Mouse (Mus musculus) heart, embryonic 13.5 days (tissue): Measurements from ENCODE around the gene Vmn2r8. TPM values are rescaled to one million over a fixed set of nuclear protein-coding genes. Genes with fewer than 3 reads are reported as not detected.

ENCODE experiments used
- ATAC-seq: fragments of 200-750 bp; cut with Nextera tagmentation; 2 replicates; pipeline ENCODE4 v1.8.0; 2017; ENCODE audit warnings: moderate TSS enrichment; ENCODE audit not compliant: insufficient number of reproducible peaks, low FRiP score, low TSS enrichment; ENCODE audit errors: extremely low read depth
- H3K27ac ChIP-seq: fragments of 300-500 bp; sonication (generic); replicated peaks from 2 replicates; pipeline ENCODE4 v1.5.1; 2015; ENCODE audit warnings: moderate library complexity, mild to moderate bottlenecking, inconsistent platforms
- H3K27me3 ChIP-seq: fragments of 300-500 bp; sonication (generic); replicated peaks from 2 replicates; pipeline ENCODE4 v1.6.1; 2015; ENCODE audit warnings: mild to moderate bottlenecking, inconsistent platforms
- H3K36me3 ChIP-seq: fragments of 300-500 bp; sonication (generic); 2 replicates; pipeline ENCODE4 v1.6.1; 2015; ENCODE audit warnings: mild to moderate bottlenecking, inconsistent platforms
- H3K4me1 ChIP-seq: fragments of 300-500 bp; sonication (generic); 2 replicates; pipeline ENCODE4 v1.6.1; 2015; ENCODE audit warnings: inconsistent platforms
- H3K4me2 ChIP-seq: fragments of 300-500 bp; sonication (generic); 2 replicates; pipeline ENCODE4 v1.6.1; 2015; ENCODE audit warnings: inconsistent platforms, mild to moderate bottlenecking, moderate library complexity
- H3K4me3 ChIP-seq: fragments of 300-500 bp; sonication (generic); 2 replicates; pipeline ENCODE4 v1.5.1; 2015; ENCODE audit warnings: moderate library complexity, mild to moderate bottlenecking, inconsistent platforms
- H3K9ac ChIP-seq: fragments of 300-500 bp; sonication (generic); 2 replicates; pipeline ENCODE4 v1.6.1; 2015; ENCODE audit warnings: inconsistent platforms, mild to moderate bottlenecking, moderate library complexity
- H3K9me3 ChIP-seq: fragments of 300-500 bp; sonication (generic); 2 replicates; pipeline ENCODE4 v1.6.1; 2016; ENCODE audit warnings: inconsistent platforms
- WGBS: fragments of 180-500 bp; shearing (Covaris S2); methylation state at CpG from one replicate; pipeline ENCODE4 v1.1.7; 2015; ENCODE audit warnings: mixed read lengths; 5-methylcytosine and 5-hydroxymethylcytosine counted together
- polyA plus RNA-seq: library from polyadenylated mRNA; unstranded; fragments of >200 nt; fragmentation: Nextera tagmentation; extraction: Ambion mirVana; gene quantifications from 2 replicates; pipeline ENCODE4 v1.2.1, GENCODE M21; 2015

Gene Vmn2r8
- polyA plus RNA-seq, 1 experiment from 2014 or later, result not detected

GRCm38 (mm10) chr5:108750328-108751210 is 58.1 kb downstream of the Vmn2r8 start:
- WGBS, result 63% methylated on average over 5 of the region's 5 CpGs
- H3K4me2 ChIP-seq, result no peak overlapping the region
- no peaks in the 10 kb centered on the region for H3K27me3 ChIP-seq
- H3K27ac ChIP-seq, result no peak overlapping the region
- ATAC-seq, result no peak
- no peaks in the 10 kb centered on the region for H3K9me3 ChIP-seq
- H3K4me1 ChIP-seq, result no peaks in the 10 kb centered on the region; the same call in 1 of the 2 replicates
- no peak overlapping the region for H3K9ac ChIP-seq
- H3K4me3 ChIP-seq, result no peak overlapping the region
- no peaks in the 10 kb centered on the region for H3K36me3 ChIP-seq

- ATAC-seq, result no peak
- no peak overlapping the region for H3K4me2 ChIP-seq
- WGBS, result 75% methylated on average over 3 of the region's 3 CpGs
- no peaks in the 10 kb centered on the region for H3K4me1 ChIP-seq
- no peak overlapping the region for H3K9ac ChIP-seq
- no peaks in the 10 kb centered on the region for H3K36me3 ChIP-seq
- no peak overlapping the region for H3K4me3 ChIP-seq
- no peaks in the 10 kb centered on the region for H3K9me3 ChIP-seq
- no peak overlapping the region for H3K27ac ChIP-seq
- H3K27me3 ChIP-seq, result no peaks in the 10 kb centered on the region
Measured at GRCm38 (mm10) chr5:108744629-108745028, 64.0 kb downstream of the Vmn2r8 start.

- WGBS, result 57% methylated on average over 2 of the region's 2 CpGs
- Histone ChIP-seq H3K36me3 (no peaks in the 10 kb centered on the region), H3K9me3 (no peaks in the 10 kb centered on the region), H3K4me1 (no peaks in the 10 kb centered on the region), H3K27ac (no peak overlapping the region), H3K4me3 (no peak overlapping the region), H3K27me3 (no peaks in the 10 kb centered on the region), H3K9ac (no peak overlapping the region), H3K4me2 (no peak overlapping the region)
- ATAC-seq, result no peak
Measured at GRCm38 (mm10) chr5:108743856-108744255, 64.8 kb downstream of the Vmn2r8 start.

GRCm38 (mm10) chr5:108742596-108742995 is 66.1 kb downstream of the Vmn2r8 start:
- no peaks in the 10 kb centered on the region for H3K4me1 ChIP-seq
- ATAC-seq, result no peak
- no peak overlapping the region for H3K4me2 ChIP-seq
- WGBS, result 57% methylated on average over 2 of the region's 2 CpGs
- no peaks in the 10 kb centered on the region for H3K36me3 ChIP-seq
- no peak overlapping the region for H3K9ac ChIP-seq
- no peak overlapping the region for H3K4me3 ChIP-seq
- H3K27me3 ChIP-seq, result no peaks in the 10 kb centered on the region
- H3K27ac ChIP-seq, result no peak overlapping the region
- no peaks in the 10 kb centered on the region for H3K9me3 ChIP-seq

- Histone ChIP-seq H3K9ac (no peak overlapping the region), H3K4me1 (no peaks in the 10 kb centered on the region), H3K27me3 (no peaks in the 10 kb centered on the region), H3K36me3 (no peaks in the 10 kb centered on the region), H3K4me3 (no peak overlapping the region), H3K27ac (no peak overlapping the region), H3K4me2 (no peak overlapping the region), H3K9me3 (no peaks in the 10 kb centered on the region)
- ATAC-seq, result no peak
- 59% methylated on average over 2 of the region's 2 CpGs for WGBS
Measured at GRCm38 (mm10) chr5:108741844-108742243, 66.8 kb downstream of the Vmn2r8 start.

Other genes with a start within 250 kb of the Vmn2r8 start
- 28.9 and 31.5 TPM in 2 replicates for gene Gak, start 179.1 kb downstream of the Vmn2r8 start, polyA plus RNA-seq
- 17.0 and 17.9 TPM in 2 replicates for gene Tmem175, start 179.1 kb downstream of the Vmn2r8 start, polyA plus RNA-seq
- 13.5 and 15.4 TPM in 2 replicates for gene Idua, start 148.5 kb downstream of the Vmn2r8 start, polyA plus RNA-seq
- gene Dgkq, start 139.2 kb downstream of the Vmn2r8 start, polyA plus RNA-seq, result 5.9 and 6.0 TPM in 2 replicates
- gene Slc26a1, start 133.3 kb downstream of the Vmn2r8 start, polyA plus RNA-seq, result 0.62 and 0.99 TPM in 2 replicates
- 13.0 and 19.3 TPM in 2 replicates for gene Fgfrl1, start 116.5 kb downstream of the Vmn2r8 start, polyA plus RNA-seq
- gene Rnf212, start 33.9 kb downstream of the Vmn2r8 start, polyA plus RNA-seq, result 0.29 and 0.34 TPM in 2 replicates
- gene Tmed11, start 13.5 kb downstream of the Vmn2r8 start, polyA plus RNA-seq, result not detected in 2 replicates
- gene Vmn2r9, start 43.8 kb upstream of the Vmn2r8 start, polyA plus RNA-seq, result not detected in 2 replicates
- gene Vmn2r10, start 197.7 kb upstream of the Vmn2r8 start, polyA plus RNA-seq, result not detected in 2 replicates